ENCODE assay signal across 7 mouse cellular contexts in the genomic region with DNA sequence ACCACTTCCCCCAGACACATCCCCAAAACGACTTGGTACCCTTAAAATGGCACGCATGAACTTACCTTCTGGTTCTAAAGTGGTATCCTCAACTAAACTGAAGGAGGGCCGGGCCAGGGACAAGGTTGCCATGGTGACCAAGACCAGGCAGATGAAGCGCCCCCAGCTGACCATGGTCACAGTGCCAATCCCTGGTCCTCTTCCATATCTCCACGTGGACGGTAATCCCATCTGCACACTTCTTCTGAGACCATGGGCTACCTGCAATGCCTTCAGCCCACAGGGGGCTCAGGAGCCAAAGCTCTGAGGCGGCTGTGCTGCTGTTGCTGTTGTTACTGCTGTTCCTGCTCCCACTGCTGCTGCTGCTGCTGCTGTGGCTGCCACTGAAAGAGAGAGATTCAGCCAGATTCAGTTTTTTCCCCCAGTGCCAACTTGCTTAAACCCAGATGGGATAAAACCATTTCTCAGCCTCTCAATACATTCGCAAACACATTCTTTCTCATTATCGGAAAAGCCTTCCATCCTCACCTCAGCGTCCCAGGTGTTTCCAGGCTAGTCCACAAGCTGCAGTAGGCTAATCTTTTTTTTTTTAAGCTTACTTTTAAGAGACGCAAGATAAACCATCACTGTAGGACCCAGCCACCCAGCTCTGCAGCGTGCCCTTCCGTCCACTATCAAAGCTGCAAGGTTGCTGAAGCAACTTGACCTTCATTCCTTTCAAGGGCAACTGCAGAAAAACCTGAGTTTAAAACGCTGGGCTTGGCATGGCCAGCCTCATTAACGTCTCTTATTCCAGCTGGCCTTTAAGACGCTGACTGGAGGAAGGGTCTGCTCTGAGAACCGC.
DNase-seq lines count a peak whose midpoint lies in the region; ATAC-seq and TF ChIP-seq lines count a peak whose summit lies in the region.

No protein-coding gene starts in this region.

- peaks cover 19% of the 10 kb centered on the region; the same call in 1 of the 2 replicates for H3K27me3 ChIP-seq in hindbrain, embryonic 13.5 days
- no peaks in the 10 kb centered on the region for H3K27me3 ChIP-seq in midbrain, postnatal 0 days (ENCODE audit: insufficient read depth, low read length)

- peak overlapping the region; percentile 96 for H3K4me2 ChIP-seq in hindbrain, embryonic 13.5 days
- H3K4me2 ChIP-seq in midbrain, postnatal 0 days (ENCODE audit: low read depth, low read length, poor library complexity, severe bottlenecking), result peak overlapping the region; percentile 98

- ATAC-seq in hindbrain, embryonic 13.5 days (ENCODE audit: low FRiP score), result no peak
- ATAC-seq in midbrain, postnatal 0 days (ENCODE audit: low FRiP score), result no peak
- ATAC-seq in megakaryocyte progenitor cell, adult 5-6 weeks (replicated peaks; ENCODE audit: poor library complexity), result no peak

- TF ChIP-seq POLR2A in embryonic fibroblast, embryonic 13.5 days (IDR thresholded peaks at IDR 0.05; ENCODE audit: low read depth, low read length), result no peak

- intact Hi-C loops in left cerebral cortex, postnatal 4 days (cut with DNase I), result loop anchor here (5.0 to 10.0 kb wide), 3 partner anchors 113 to 610 kb away; no protein-coding TSS in a partner anchor
- intact Hi-C loops in left cerebral cortex, postnatal 25 days (cut with DNase I), result loop anchor here (5.0 to 10.0 kb wide), 2 partner anchors 45 to 87 kb away; no protein-coding TSS in a partner anchor

- H3K4me3 ChIP-seq in embryonic fibroblast, embryonic 13.5 days (ENCODE audit: insufficient read depth, low read length), result peak overlapping the region; percentile 7
- peak overlapping the region; percentile 65 for H3K4me3 ChIP-seq in hindbrain, embryonic 13.5 days
- H3K4me3 ChIP-seq in midbrain, postnatal 0 days (ENCODE audit: low read depth, low read length), result peak overlapping the region; percentile 23

- peak overlapping the region; percentile 39 for H3K27ac ChIP-seq in embryonic fibroblast, embryonic 13.5 days (ENCODE audit: insufficient read depth, low read length)
- H3K27ac ChIP-seq in hindbrain, embryonic 13.5 days, result peak overlapping the region; percentile 37
- no peak overlapping the region for H3K27ac ChIP-seq in midbrain, postnatal 0 days (ENCODE audit: low read depth, low read length)

- whole genome bisulfite sequencing in hindbrain, embryonic 13.5 days, result 28% methylated on average over 17 of the region's 17 CpGs
- WGBS in midbrain, postnatal 0 days, result 19% methylated on average over 17 of the region's 17 CpGs

- H3K9me3 ChIP-seq in hindbrain, embryonic 13.5 days, result no peaks in the 10 kb centered on the region
- no peaks in the 10 kb centered on the region for H3K9me3 ChIP-seq in midbrain, postnatal 0 days (ENCODE audit: low read length)

- no peak for TF ChIP-seq CTCF in embryonic fibroblast, embryonic 13.5 days (IDR thresholded peaks at IDR 0.05; ENCODE audit: borderline replicate concordance, insufficient read depth, low read length)
- TF ChIP-seq CTCF in midbrain, postnatal 0 days (IDR thresholded peaks at IDR 0.05), result peak; percentile 25; the same call in 1 of the 2 replicates

- peak overlapping the region; percentile 88 for H3K9ac ChIP-seq in hindbrain, embryonic 13.5 days
- H3K9ac ChIP-seq in midbrain, postnatal 0 days (replicated peaks; ENCODE audit: low read length, poor library complexity, severe bottlenecking), result peak overlapping the region; percentile 36; the same call in 1 of the 2 replicates

- peak; percentile 75 for DNase-seq in left cerebral cortex, postnatal 4 days
- no peak for DNase-seq in left cerebral cortex, postnatal 25 days (ENCODE audit: low spot score in 2 of 2)
- peak; percentile 65 for DNase-seq in midbrain, postnatal 0 days (ENCODE audit: low spot score)
- DNase-seq in frontal cortex, postnatal 36 days (ENCODE audit: low spot score in 2 of 2), result no peak

- H3K36me3 ChIP-seq in hindbrain, embryonic 13.5 days, result no peaks in the 10 kb centered on the region
- H3K36me3 ChIP-seq in midbrain, postnatal 0 days (ENCODE audit: insufficient read depth, low read length), result no peaks in the 10 kb centered on the region

- peaks cover 17% of the 10 kb centered on the region; the same call in 1 of the 2 replicates for H3K4me1 ChIP-seq in embryonic fibroblast, embryonic 13.5 days (ENCODE audit: control insufficient read depth, insufficient read depth, low read length)
- peaks cover 83% of the 10 kb centered on the region for H3K4me1 ChIP-seq in hindbrain, embryonic 13.5 days (replicated peaks)
- H3K4me1 ChIP-seq in midbrain, postnatal 0 days (ENCODE audit: insufficient read depth, low read length), result peaks cover 3% of the 10 kb centered on the region; the same call in 1 of the 2 replicates

Comparison
In these comparisons a context has a peak if more than half of its experiments do, and no peak if none do; other contexts are left out.
1. DNase-seq: peak in left cerebral cortex, postnatal 4 days (single experiment) and midbrain, postnatal 0 days (single experiment); none in left cerebral cortex, postnatal 25 days (0 of 2) and frontal cortex, postnatal 36 days (0 of 2).
2. H3K4me3 ChIP-seq: peak in every context shown above with its lines; median percentile 65 in hindbrain, embryonic 13.5 days; 23 in midbrain, postnatal 0 days; 7 in embryonic fibroblast, embryonic 13.5 days.